Mouse (Mus musculus) heart, adult 2 months (tissue): ENCODE data around the gene Hoxd8.

Source experiments
- CTCF ChIP-seq: fragments of 200-600 bp; IDR thresholded peaks from 2 replicates; pipeline ENCODE4 v1.8.1; 2022; ENCODE audit warnings: antibody characterized with exemption, mild to moderate bottlenecking, moderate library complexity
- EP300 ChIP-seq: fragments of 200-500 bp; IDR thresholded peaks from 2 replicates; pipeline ENCODE4 v1.6.1; 2011; ENCODE audit warnings: low read depth, low read length, control low read depth; ENCODE audit not compliant: insufficient read depth
- POLR2A ChIP-seq: fragments of 200-500 bp; IDR thresholded peaks from 2 replicates; pipeline ENCODE4 v1.6.1; 2011; ENCODE audit warnings: mild to moderate bottlenecking, low read depth, low read length, control low read depth; ENCODE audit not compliant: insufficient read depth

- TF ChIP-seq CTCF: no peak
- no peak for TF ChIP-seq POLR2A
- no peak for TF ChIP-seq EP300
Measured at GRCm38 (mm10) chr2:74658024-74658666, 46.3 kb upstream of the Hoxd8 start.
